Mouse (Mus musculus) activated CD4-positive, CD25-positive, alpha-beta regulatory T cell (primary cell): ENCODE measurements around the gene Olfr885. TPM values are rescaled to one million over a fixed set of nuclear protein-coding genes. Genes with fewer than 3 reads are reported as not detected.

Source experiments
- polyA plus RNA-seq, 2 experiments: library from polyadenylated mRNA; unstranded; fragments of 100-300 nt; shearing (Covaris generic); gene quantifications; one replicate each; pipeline ENCODE4 v1.2.1; 2017

Gene Olfr885
- polyA plus RNA-seq, result not detected

GRCm38 (mm10) chr9:38061022-38061421 is at the start of gene Olfr885:
Gene Olfr885 (plus strand): TSS chr9:38061322.

GRCm38 (mm10) chr9:38025508-38025907 is 35.6 kb upstream of the Olfr885 start, which contains the start of gene Olfr883:
Gene Olfr883 (plus strand): TSS chr9:38025808.

GRCm38 (mm10) chr9:38046255-38046654 is 14.9 kb upstream of the Olfr885 start, which contains the start of gene Olfr884:
Gene Olfr884 (plus strand): TSS chr9:38046555.

GRCm38 (mm10) chr9:38083772-38084171 is 22.6 kb downstream of the Olfr885 start, which contains the start of gene Olfr887:
Gene Olfr887 (plus strand): TSS chr9:38084072.

GRCm38 (mm10) chr9:38107828-38108227 is 46.7 kb downstream of the Olfr885 start, which contains the start of gene Olfr888:
Gene Olfr888 (plus strand): TSS chr9:38108128.

Other genes with a start within 250 kb of the Olfr885 start
- under 1 TPM in 1 of 2 experiments, not detected in 1; 0.16 TPM for gene Olfr877, start 207.1 kb upstream of the Olfr885 start, polyA plus RNA-seq
- gene Olfr145, start 164.6 kb upstream of the Olfr885 start, polyA plus RNA-seq, result not detected
- under 1 TPM in 1 of 2 experiments, not detected in 1; 0.12 TPM for gene Olfr878, start 143.5 kb upstream of the Olfr885 start, polyA plus RNA-seq
- gene Olfr881, start 69.5 kb upstream of the Olfr885 start, polyA plus RNA-seq, result under 1 TPM in 1 of 2 experiments, not detected in 1; 0.26 TPM
- not detected for gene Olfr883, start 35.5 kb upstream of the Olfr885 start, polyA plus RNA-seq
- gene Olfr884, start 14.8 kb upstream of the Olfr885 start, polyA plus RNA-seq, result not detected
- under 1 TPM in 1 of 2 experiments, not detected in 1; 0.34 TPM for gene Olfr887, start 22.8 kb downstream of the Olfr885 start, polyA plus RNA-seq
- gene Olfr888, start 46.8 kb downstream of the Olfr885 start, polyA plus RNA-seq, result not detected
- under 1 TPM; 0.02 to 0.05 TPM for gene Olfr889, start 53.9 kb downstream of the Olfr885 start, polyA plus RNA-seq
- gene Olfr890, start 81.2 kb downstream of the Olfr885 start, polyA plus RNA-seq, result under 1 TPM in 1 of 2 experiments, not detected in 1; 0.25 TPM
- not detected for gene Olfr891, start 119.5 kb downstream of the Olfr885 start, polyA plus RNA-seq
- gene Olfr893, start 147.0 kb downstream of the Olfr885 start, polyA plus RNA-seq, result not detected
- gene Olfr894, start 156.7 kb downstream of the Olfr885 start, polyA plus RNA-seq, result not detected
- under 1 TPM in 1 of 2 experiments, not detected in 1; 0.11 TPM for gene Olfr143, start 191.5 kb downstream of the Olfr885 start, polyA plus RNA-seq
- under 1 TPM in 1 of 2 experiments, not detected in 1; 0.18 TPM for gene Olfr895, start 206.5 kb downstream of the Olfr885 start, polyA plus RNA-seq
- gene Olfr896-ps1, start 229.8 kb downstream of the Olfr885 start, polyA plus RNA-seq, result not detected